8 mouse cellular contexts compared by ENCODE assay signal in the genomic region with DNA sequence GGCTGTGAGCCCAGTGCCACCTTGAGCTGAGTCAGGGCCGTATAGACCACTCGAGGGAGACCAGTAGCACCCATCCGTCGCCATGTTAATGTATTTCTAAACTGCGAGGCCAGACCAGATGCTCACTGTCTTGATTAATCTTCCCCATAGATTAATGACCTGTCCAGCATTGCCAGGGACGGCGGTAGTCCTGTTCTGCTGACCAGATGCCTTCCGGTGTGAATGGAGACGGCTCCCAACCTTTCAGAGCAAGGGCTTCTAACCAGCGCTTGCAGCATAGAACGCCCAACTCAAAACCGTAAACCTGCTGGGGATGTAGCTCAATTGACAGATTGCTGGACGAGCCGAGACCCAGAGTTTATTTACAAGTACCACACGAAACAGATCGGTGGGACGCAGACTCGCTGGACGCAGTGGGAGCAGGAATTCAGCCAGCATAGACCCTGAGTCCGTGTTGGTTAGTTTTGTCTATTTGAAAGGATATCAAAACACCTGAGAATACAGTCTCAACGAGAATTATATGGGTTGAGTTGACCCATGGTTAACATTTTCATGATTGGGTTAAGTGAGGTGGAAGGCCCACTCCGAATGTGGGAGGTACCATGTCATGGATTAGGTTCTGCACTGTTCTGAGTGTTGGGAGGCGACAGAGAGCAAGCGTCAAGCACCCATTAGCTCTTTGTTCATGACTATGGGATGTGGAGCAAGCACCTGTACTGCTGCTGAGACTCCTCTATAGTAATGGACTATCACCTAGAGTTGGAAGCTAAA. TPM values are rescaled to one million over a fixed set of nuclear protein-coding genes. Genes with fewer than 3 reads are reported as not detected.
A peak's percentile ranks its signal among the peaks of the same experiment; 100 is the strongest.
DNase-seq lines count a peak whose midpoint lies in the region; ATAC-seq and TF ChIP-seq lines count a peak whose summit lies in the region.

No protein-coding gene starts in this region.

- H3K4me1 ChIP-seq in heart, embryonic 15.5 days (replicated peaks) = peaks cover 24% of the 10 kb centered on the region
- H3K4me1 ChIP-seq in ES-E14 (ENCODE audit: control insufficient read depth in 2 of 2, insufficient read depth in 2 of 2, low read length in 2 of 2, poor library complexity in 1 of 2) = peaks cover 0 to 4% of the 10 kb centered on the region in 2 experiments; a peak in 2 of 4 replicates
- H3K4me1 ChIP-seq in forebrain, embryonic 15.5 days = peaks cover 23% of the 10 kb centered on the region
- H3K4me1 ChIP-seq in liver, embryonic 16.5 days (ENCODE audit: control insufficient read depth, low read depth, low read length) = peaks cover 39% of the 10 kb centered on the region

- no peak for ATAC-seq in heart, embryonic 15.5 days (replicated peaks; ENCODE audit: insufficient number of reproducible peaks, insufficient read depth, low FRiP score, low read depth)
- peak; percentile 17; the same call in 1 of the 2 replicates for ATAC-seq in forebrain, embryonic 15.5 days (replicated peaks)
- ATAC-seq in liver, embryonic 16.5 days (ENCODE audit: low read depth) = no peak

- H3K4me3 ChIP-seq in heart, embryonic 15.5 days = peak overlapping the region; percentile 78
- peak overlapping the region; percentile 70 to 78 for H3K4me3 ChIP-seq in ES-E14 (ENCODE audit: insufficient read depth in 1 of 2, low read depth in 1 of 2, low read length in 2 of 2, poor library complexity in 1 of 2, severe bottlenecking in 1 of 2)
- H3K4me3 ChIP-seq in forebrain, embryonic 15.5 days = peak overlapping the region; percentile 85
- H3K4me3 ChIP-seq in liver, embryonic 16.5 days (ENCODE audit: low read depth, low read length) = peak overlapping the region; percentile 89

- peak overlapping the region; percentile 81 for H3K4me2 ChIP-seq in heart, embryonic 15.5 days
- H3K4me2 ChIP-seq in forebrain, embryonic 15.5 days (replicated peaks) = peak overlapping the region; percentile 90
- H3K4me2 ChIP-seq in liver, embryonic 16.5 days (ENCODE audit: low read depth, low read length) = peak overlapping the region; percentile 97

- H3K27ac ChIP-seq in heart, embryonic 15.5 days = peak overlapping the region; percentile 99
- no peak overlapping the region for H3K27ac ChIP-seq in ES-E14 (ENCODE audit: insufficient read depth, low read depth, low read length, poor library complexity, severe bottlenecking)
- H3K27ac ChIP-seq in forebrain, embryonic 15.5 days (replicated peaks) = peak overlapping the region; percentile 95
- peak overlapping the region; percentile 91 for H3K27ac ChIP-seq in liver, embryonic 16.5 days (ENCODE audit: low read length)

- intact Hi-C loops in heart, postnatal 36 days (cut with DNase I) = loop anchor here (10.0 kb wide), 2 partner anchors 219 to 319 kb away; a partner anchor contains a TSS

- no peaks in the 10 kb centered on the region for H3K9me3 ChIP-seq in heart, embryonic 15.5 days (replicated peaks)
- H3K9me3 ChIP-seq in ES-E14 (ENCODE audit: control insufficient read depth, insufficient read depth, low read depth, low read length) = no peaks in the 10 kb centered on the region
- no peaks in the 10 kb centered on the region for H3K9me3 ChIP-seq in forebrain, embryonic 15.5 days
- H3K9me3 ChIP-seq in liver, embryonic 16.5 days (replicated peaks; ENCODE audit: control insufficient read depth, low read length) = peaks cover 3% of the 10 kb centered on the region; the same call in 1 of the 2 replicates

- peaks cover 31% of the 10 kb centered on the region for H3K36me3 ChIP-seq in heart, embryonic 15.5 days
- H3K36me3 ChIP-seq in ES-E14 (ENCODE audit: control insufficient read depth, insufficient read depth, low read length, poor library complexity, severe bottlenecking) = no peaks in the 10 kb centered on the region
- H3K36me3 ChIP-seq in forebrain, embryonic 15.5 days = peaks cover 16% of the 10 kb centered on the region
- H3K36me3 ChIP-seq in liver, embryonic 16.5 days (ENCODE audit: control insufficient read depth, insufficient read depth) = peaks cover 19% of the 10 kb centered on the region

- no peak for DNase-seq in heart, postnatal 36 days
- DNase-seq in ES-E14 (ENCODE audit: low read depth, low spot score) = no peak
- DNase-seq in ovary, postnatal 14 days (ENCODE audit: low spot score) = no peak
- DNase-seq in spleen, adult 12 weeks (ENCODE audit: low spot score) = no peak
- DNase-seq in right cerebral cortex, adult 18-20 months = no peak

- WGBS in heart, embryonic 15.5 days = 14% methylated on average over 24 of the region's 24 CpGs
- 14% methylated on average over 24 of the region's 24 CpGs for WGBS in forebrain, embryonic 15.5 days
- 12% methylated on average over 24 of the region's 24 CpGs for WGBS in liver, embryonic 16.5 days (ENCODE audit: insufficient replicate concordance)

- no peaks in the 10 kb centered on the region for H3K27me3 ChIP-seq in heart, embryonic 15.5 days
- no peaks in the 10 kb centered on the region for H3K27me3 ChIP-seq in forebrain, embryonic 15.5 days
- H3K27me3 ChIP-seq in liver, embryonic 16.5 days (ENCODE audit: control insufficient read depth, insufficient read depth, low read depth, low read length) = no peaks in the 10 kb centered on the region

- peak overlapping the region; percentile 85 for H3K9ac ChIP-seq in heart, embryonic 15.5 days
- H3K9ac ChIP-seq in ES-E14 (ENCODE audit: insufficient read depth, low read depth, low read length, poor library complexity, severe bottlenecking) = peak overlapping the region; percentile 69
- H3K9ac ChIP-seq in forebrain, embryonic 15.5 days (replicated peaks) = peak overlapping the region; percentile 94
- H3K9ac ChIP-seq in liver, embryonic 16.5 days (ENCODE audit: low read depth, low read length) = peak overlapping the region; percentile 76

- in situ Hi-C loops in ES-E14 (cut with MboI; ENCODE audit: low sequenced_read_pairs in 2 of 2, unreplicated experiment in 2 of 2) = no loop called here

TF ChIP-seq in ES-E14, 5 proteins besides CTCF, POLR2A, EP300 and RAD21:
- TF ChIP-seq CHD2 (IDR thresholded peaks at IDR 0.05; ENCODE audit: low read depth, low read length) = no peak
- TF ChIP-seq HCFC1 (IDR thresholded peaks at IDR 0.05; ENCODE audit: borderline replicate concordance, insufficient read depth, low read length) = no peak
- TF ChIP-seq ZNF384 (IDR thresholded peaks at IDR 0.05; ENCODE audit: low read depth, low read length) = no peak
- no peak for TF ChIP-seq MAFK (IDR thresholded peaks at IDR 0.05; ENCODE audit: insufficient read depth, low read depth, low read length)
- TF ChIP-seq ZC3H11A (IDR thresholded peaks at IDR 0.05; ENCODE audit: borderline replicate concordance, low read depth, low read length) = no peak

RNA-seq across cellular contexts. Expression of a gene that starts 6.4 kb away (rescaled TPM):
- polyA plus RNA-seq in heart, embryonic 15.5 days (2015; fragmentation: Nextera tagmentation; extraction: Ambion mirVana) = 31.6 and 33.1 TPM in 2 replicates
- 10 to 100 TPM; 36.4 to 40.8 TPM for total RNA-seq in heart, postnatal 36 days (2021)
- 9.5 and 11.7 TPM in 2 replicates for total RNA-seq in ES-E14 (2012; rRNA removed)
- polyA plus RNA-seq in forebrain, embryonic 15.5 days (2015; fragmentation: Nextera tagmentation; extraction: Ambion mirVana) = 39.0 and 40.6 TPM in 2 replicates
- polyA plus RNA-seq in liver, embryonic 16.5 days (2015; fragmentation: Nextera tagmentation; extraction: Ambion mirVana) = 33.8 and 36.6 TPM in 2 replicates

RNA-seq across cellular contexts. Expression of a gene that starts 6.8 kb away (rescaled TPM):
- polyA plus RNA-seq in heart, embryonic 15.5 days (2015; fragmentation: Nextera tagmentation; extraction: Ambion mirVana) = 27.6 and 29.9 TPM in 2 replicates
- total RNA-seq in heart, postnatal 36 days (2021) = 10 to 100 TPM; 34.5 to 35.5 TPM
- 26.9 and 28.9 TPM in 2 replicates for total RNA-seq in ES-E14 (2012; rRNA removed)
- 50.7 and 54.9 TPM in 2 replicates for polyA plus RNA-seq in forebrain, embryonic 15.5 days (2015; fragmentation: Nextera tagmentation; extraction: Ambion mirVana)
- polyA plus RNA-seq in liver, embryonic 16.5 days (2015; fragmentation: Nextera tagmentation; extraction: Ambion mirVana) = 16.8 and 17.0 TPM in 2 replicates

RNA-seq across cellular contexts. Expression of a gene that starts 16.9 kb away (rescaled TPM):
- 12.1 and 15.9 TPM in 2 replicates for polyA plus RNA-seq in heart, embryonic 15.5 days (2015; fragmentation: Nextera tagmentation; extraction: Ambion mirVana)
- 1 to 10 TPM; 3.1 to 4.0 TPM for total RNA-seq in heart, postnatal 36 days (2021)
- total RNA-seq in ES-E14 (2012; rRNA removed) = 28.0 and 43.2 TPM in 2 replicates
- polyA plus RNA-seq in forebrain, embryonic 15.5 days (2015; fragmentation: Nextera tagmentation; extraction: Ambion mirVana) = 34.0 and 34.3 TPM in 2 replicates
- 9.8 and 10.1 TPM in 2 replicates for polyA plus RNA-seq in liver, embryonic 16.5 days (2015; fragmentation: Nextera tagmentation; extraction: Ambion mirVana)

RNA-seq across cellular contexts. Expression of a gene that starts 49.2 kb away (rescaled TPM):
- not detected in 2 replicates for polyA plus RNA-seq in heart, embryonic 15.5 days (2015; fragmentation: Nextera tagmentation; extraction: Ambion mirVana)
- not detected for total RNA-seq in heart, postnatal 36 days (2021)
- 0.09 TPM in 1 of 2 replicates, not detected in the other for total RNA-seq in ES-E14 (2012; rRNA removed)
- not detected in 2 replicates for polyA plus RNA-seq in forebrain, embryonic 15.5 days (2015; fragmentation: Nextera tagmentation; extraction: Ambion mirVana)
- polyA plus RNA-seq in liver, embryonic 16.5 days (2015; fragmentation: Nextera tagmentation; extraction: Ambion mirVana) = 2.5 and 3.2 TPM in 2 replicates

RNA-seq across cellular contexts. Expression of a gene that starts 55.1 kb away (rescaled TPM):
- polyA plus RNA-seq in heart, embryonic 15.5 days (2015; fragmentation: Nextera tagmentation; extraction: Ambion mirVana) = not detected in 2 replicates
- total RNA-seq in heart, postnatal 36 days (2021) = not detected
- not detected in 2 replicates for total RNA-seq in ES-E14 (2012; rRNA removed)
- 0.15 TPM in 1 of 2 replicates, not detected in the other for polyA plus RNA-seq in forebrain, embryonic 15.5 days (2015; fragmentation: Nextera tagmentation; extraction: Ambion mirVana)
- polyA plus RNA-seq in liver, embryonic 16.5 days (2015; fragmentation: Nextera tagmentation; extraction: Ambion mirVana) = 0.16 and 12.0 TPM in 2 replicates
